Mouse (Mus musculus): ENCODE results near the gene Fsip1. TPM values are rescaled to one million over a fixed set of nuclear protein-coding genes. Genes with fewer than 3 reads are reported as not detected.
A peak's percentile ranks its signal among the peaks of the same experiment; 100 is the strongest.

Gene Fsip1
- total RNA-seq (2014; rRNA removed) = 1.2 and 1.3 TPM in 2 replicates
- polyA plus RNA-seq (2015; fragmentation: Nextera tagmentation; extraction: Ambion mirVana) = 5.7 and 6.1 TPM in 2 replicates

DNA sequence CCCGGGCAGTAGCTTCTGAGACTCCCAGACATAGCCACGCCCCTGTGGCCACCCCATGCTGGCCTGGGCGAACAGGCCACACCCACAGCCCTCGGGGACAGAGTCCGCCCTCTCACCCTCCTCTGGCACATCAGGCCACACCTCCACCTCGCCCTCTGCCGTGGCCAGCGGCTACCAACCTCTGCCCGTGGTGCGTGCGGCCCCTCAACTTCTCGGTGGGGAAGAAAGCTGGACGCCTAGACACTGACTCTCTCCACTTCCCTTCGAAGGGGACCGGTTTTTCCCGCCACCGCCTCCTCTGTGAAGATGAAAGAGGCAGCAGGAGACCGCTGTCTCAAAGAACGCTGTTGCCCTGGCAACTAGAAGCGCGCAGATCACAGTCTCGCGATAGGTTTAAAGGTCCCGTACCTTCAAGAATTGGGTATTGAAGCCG, at the start of gene Fsip1:
Gene Fsip1, minus strand, starts transcription at position 346 of the 433 bp plus-strand sequence.
- ATAC-seq (ENCODE audit: low FRiP score) = peak; percentile 92
- peak within 1 kb of the TSS; percentile 40 for H3K4me3 ChIP-seq (ENCODE audit: low read depth, low read length)
- H3K4me1 ChIP-seq (ENCODE audit: insufficient read depth, low read length) = no peaks in the 10 kb centered on the region
- no peak within 1 kb of the TSS for H3K27ac ChIP-seq (ENCODE audit: low read depth, low read length)
- peak within 1 kb of the TSS; percentile 67 for H3K4me2 ChIP-seq (ENCODE audit: low read depth, low read length, poor library complexity, severe bottlenecking)
- 0 out of 2 replicates have a peak within 1 kb of the TSS, but pooled peaks have one; percentile 39 for H3K9ac ChIP-seq (replicated peaks; ENCODE audit: low read length, poor library complexity, severe bottlenecking)
- TF ChIP-seq CTCF (IDR thresholded peaks at IDR 0.05) = no peak
- no peaks in the 10 kb centered on the region for H3K36me3 ChIP-seq (ENCODE audit: insufficient read depth, low read length)
- 2% methylated on average over 25 of the region's 25 CpGs for WGBS
- H3K9me3 ChIP-seq (ENCODE audit: low read length) = no peaks in the 10 kb centered on the region
- peak; percentile 90 for DNase-seq (ENCODE audit: low spot score)
- no peaks in the 10 kb centered on the region for H3K27me3 ChIP-seq (ENCODE audit: insufficient read depth, low read length)

DNA sequence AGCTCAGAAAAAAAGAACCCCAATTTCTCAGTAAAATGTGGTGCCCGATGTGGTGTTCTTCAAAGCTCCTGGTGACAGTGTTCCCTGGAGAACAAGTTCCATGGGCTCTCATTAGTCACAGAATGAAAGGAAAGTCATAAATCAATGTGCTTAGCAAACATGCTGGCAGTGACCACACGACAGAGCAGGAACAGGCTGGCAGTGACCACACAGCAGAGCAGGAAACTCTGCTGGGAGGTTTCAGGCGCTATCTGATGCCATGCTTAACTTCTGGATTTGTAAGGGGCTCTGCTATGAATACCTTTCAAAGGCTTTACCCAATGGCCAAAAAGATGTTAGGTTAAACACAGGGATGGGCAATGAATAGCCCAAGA, 49.7 kb upstream of the Fsip1 start:
- Histone ChIP-seq H3K4me2 (ENCODE audit: low read depth, low read length, poor library complexity, severe bottlenecking) (no peak overlapping the region), H3K9ac (replicated peaks; ENCODE audit: low read length, poor library complexity, severe bottlenecking) (no peak overlapping the region), H3K27me3 (ENCODE audit: insufficient read depth, low read length) (no peaks in the 10 kb centered on the region), H3K4me3 (ENCODE audit: low read depth, low read length) (no peak overlapping the region), H3K9me3 (ENCODE audit: low read length) (no peaks in the 10 kb centered on the region), H3K27ac (ENCODE audit: low read depth, low read length) (no peak overlapping the region), H3K36me3 (ENCODE audit: insufficient read depth, low read length) (no peaks in the 10 kb centered on the region), H3K4me1 (ENCODE audit: insufficient read depth, low read length) (no peaks in the 10 kb centered on the region)
- no peak for TF ChIP-seq CTCF (IDR thresholded peaks at IDR 0.05)
- DNase-seq (ENCODE audit: low spot score) (no peak), ATAC-seq (ENCODE audit: low FRiP score) (no peak)
- WGBS = 64% methylated on average over 3 of the region's 3 CpGs

DNA sequence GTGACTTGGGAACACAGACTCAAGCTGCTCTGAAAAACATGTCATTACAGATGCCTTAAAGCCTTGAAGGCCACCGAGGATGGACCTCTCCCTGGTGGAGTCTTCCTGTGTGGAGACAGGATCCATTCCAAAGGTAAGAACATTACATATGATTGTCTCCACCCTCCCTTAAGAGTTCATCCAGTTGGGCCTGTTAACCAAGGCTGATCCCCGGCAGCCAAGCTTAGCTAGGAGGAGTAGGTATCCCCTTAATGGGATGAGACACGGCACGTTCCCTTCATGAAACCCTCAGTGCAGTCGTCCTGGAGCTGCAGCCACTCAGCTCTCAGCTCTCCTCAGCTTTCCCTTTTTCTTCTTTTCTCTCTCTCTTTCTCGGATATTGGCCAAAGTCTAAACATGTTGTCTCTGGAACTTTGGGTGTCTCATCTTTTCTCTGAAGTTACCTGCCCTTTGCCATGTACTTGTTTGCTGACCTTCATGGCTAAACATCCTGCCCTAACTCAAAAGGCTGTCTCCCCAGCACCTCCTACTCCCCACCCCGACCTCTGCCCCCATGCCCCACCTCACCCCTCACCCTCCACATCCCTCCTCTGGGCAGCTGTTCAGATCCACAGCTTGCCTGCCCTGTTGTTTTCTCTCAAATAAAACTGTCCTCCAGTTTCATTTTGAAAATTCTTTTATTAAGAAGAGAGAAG, 49.2 kb upstream of the Fsip1 start:
- DNase-seq (ENCODE audit: low spot score) (no peak), ATAC-seq (ENCODE audit: low FRiP score) (no peak)
- no peaks in the 10 kb centered on the region for H3K36me3 ChIP-seq (ENCODE audit: insufficient read depth, low read length)
- H3K27ac ChIP-seq (ENCODE audit: low read depth, low read length) = no peak overlapping the region
- no peaks in the 10 kb centered on the region for H3K4me1 ChIP-seq (ENCODE audit: insufficient read depth, low read length)
- H3K9ac ChIP-seq (replicated peaks; ENCODE audit: low read length, poor library complexity, severe bottlenecking) = no peak overlapping the region
- no peaks in the 10 kb centered on the region for H3K27me3 ChIP-seq (ENCODE audit: insufficient read depth, low read length)
- WGBS = 59% methylated on average over 7 of the region's 7 CpGs
- no peak for TF ChIP-seq CTCF (IDR thresholded peaks at IDR 0.05)
- no peak overlapping the region for H3K4me3 ChIP-seq (ENCODE audit: low read depth, low read length)
- no peaks in the 10 kb centered on the region for H3K9me3 ChIP-seq (ENCODE audit: low read length)
- no peak overlapping the region for H3K4me2 ChIP-seq (ENCODE audit: low read depth, low read length, poor library complexity, severe bottlenecking)

DNA sequence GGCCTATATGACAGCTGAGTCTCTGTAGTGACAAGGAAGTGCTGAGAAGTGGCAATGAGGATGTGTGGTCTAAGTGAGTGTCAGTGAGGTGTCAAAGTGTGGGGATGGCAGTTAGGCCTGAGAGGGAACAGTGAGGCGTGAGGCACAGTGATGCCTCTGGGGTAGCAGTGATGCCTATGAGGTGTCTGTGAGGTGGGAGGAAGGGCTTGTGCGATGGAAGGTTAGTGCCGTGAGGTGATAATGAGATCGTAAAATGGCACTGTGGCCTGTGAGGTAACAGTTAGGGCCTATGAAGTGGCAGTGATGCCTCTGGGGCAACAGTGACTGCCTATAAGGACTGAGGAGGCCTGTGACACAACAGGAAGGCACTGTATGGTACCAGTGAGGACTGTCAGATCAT, 46.7 kb upstream of the Fsip1 start:
- no peaks in the 10 kb centered on the region for H3K27me3 ChIP-seq (ENCODE audit: insufficient read depth, low read length)
- WGBS = 82% methylated on average over 4 of the region's 4 CpGs
- no peak overlapping the region for H3K27ac ChIP-seq (ENCODE audit: low read depth, low read length)
- H3K4me2 ChIP-seq (ENCODE audit: low read depth, low read length, poor library complexity, severe bottlenecking) = no peak overlapping the region
- no peak for TF ChIP-seq CTCF (IDR thresholded peaks at IDR 0.05)
- no peak overlapping the region for H3K9ac ChIP-seq (replicated peaks; ENCODE audit: low read length, poor library complexity, severe bottlenecking)
- H3K9me3 ChIP-seq (ENCODE audit: low read length) = no peaks in the 10 kb centered on the region
- H3K4me1 ChIP-seq (ENCODE audit: insufficient read depth, low read length) = no peaks in the 10 kb centered on the region
- no peaks in the 10 kb centered on the region for H3K36me3 ChIP-seq (ENCODE audit: insufficient read depth, low read length)
- ATAC-seq (ENCODE audit: low FRiP score) (no peak), DNase-seq (ENCODE audit: low spot score) (no peak)
- no peak overlapping the region for H3K4me3 ChIP-seq (ENCODE audit: low read depth, low read length)

DNA sequence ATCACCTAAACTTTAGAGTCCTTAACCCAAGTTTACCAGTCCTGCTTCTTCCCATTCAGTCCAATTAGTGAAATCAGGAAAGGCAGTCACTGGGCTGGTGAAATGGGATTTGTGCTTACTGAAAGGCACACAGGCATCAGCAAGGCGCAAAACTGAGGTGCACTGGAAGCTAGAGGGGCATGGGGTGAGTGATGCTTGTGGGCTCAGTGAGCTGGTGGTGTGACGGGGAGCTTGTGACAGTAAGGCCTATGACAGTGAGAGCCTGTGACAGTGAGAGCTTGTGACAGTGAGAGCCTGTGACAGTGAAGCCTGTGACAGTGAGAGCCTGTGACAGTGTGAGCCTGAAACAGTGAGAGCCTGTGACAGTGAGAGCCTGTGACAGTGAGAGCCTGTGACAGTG, 44.9 kb upstream of the Fsip1 start:
- no peak for DNase-seq (ENCODE audit: low spot score)
- Histone ChIP-seq H3K9ac (replicated peaks; ENCODE audit: low read length, poor library complexity, severe bottlenecking) (no peak overlapping the region), H3K4me2 (ENCODE audit: low read depth, low read length, poor library complexity, severe bottlenecking) (no peak overlapping the region), H3K27ac (ENCODE audit: low read depth, low read length) (no peak overlapping the region), H3K27me3 (ENCODE audit: insufficient read depth, low read length) (no peaks in the 10 kb centered on the region), H3K36me3 (ENCODE audit: insufficient read depth, low read length) (no peaks in the 10 kb centered on the region), H3K4me1 (ENCODE audit: insufficient read depth, low read length) (0 out of 2 replicates have a peak, but pooled peaks cover 3% of the 10 kb centered on the region), H3K4me3 (ENCODE audit: low read depth, low read length) (no peak overlapping the region), H3K9me3 (ENCODE audit: low read length) (no peaks in the 10 kb centered on the region)
- WGBS = 71% methylated on average over 2 of the region's 2 CpGs
- TF ChIP-seq CTCF (IDR thresholded peaks at IDR 0.05) = no peak
- ATAC-seq (ENCODE audit: low FRiP score) = no peak

DNA sequence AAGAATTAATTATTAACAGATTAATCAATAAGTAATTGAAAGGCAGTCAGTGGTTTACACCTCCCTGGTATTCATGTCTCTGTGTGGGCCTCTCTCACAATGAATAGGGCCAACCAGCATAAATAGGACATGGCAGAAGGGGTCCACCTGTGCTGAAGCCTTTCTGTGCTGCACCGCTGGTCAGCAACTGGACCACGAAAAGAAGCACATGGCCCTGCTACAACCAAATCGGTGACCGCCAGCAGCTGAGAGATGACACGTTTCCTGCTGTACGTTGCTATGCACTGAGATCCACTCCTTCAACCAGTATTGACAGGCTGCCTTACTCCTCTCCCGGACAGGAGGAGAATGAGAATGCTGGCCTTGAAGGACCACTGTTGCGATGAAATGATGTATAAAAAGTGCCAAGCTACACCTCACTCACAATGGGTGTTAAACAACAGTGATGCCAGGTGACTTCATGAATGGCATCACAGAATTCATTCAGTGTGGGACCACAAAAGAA, 44.3 kb upstream of the Fsip1 start:
- Histone ChIP-seq H3K4me3 (ENCODE audit: low read depth, low read length) (no peak overlapping the region), H3K27me3 (ENCODE audit: insufficient read depth, low read length) (no peaks in the 10 kb centered on the region), H3K9ac (replicated peaks; ENCODE audit: low read length, poor library complexity, severe bottlenecking) (no peak overlapping the region), H3K27ac (ENCODE audit: low read depth, low read length) (no peak overlapping the region), H3K36me3 (ENCODE audit: insufficient read depth, low read length) (no peaks in the 10 kb centered on the region), H3K9me3 (ENCODE audit: low read length) (no peaks in the 10 kb centered on the region), H3K4me2 (ENCODE audit: low read depth, low read length, poor library complexity, severe bottlenecking) (no peak overlapping the region), H3K4me1 (ENCODE audit: insufficient read depth, low read length) (0 out of 2 replicates have a peak, but pooled peaks cover 3% of the 10 kb centered on the region)
- ATAC-seq (ENCODE audit: low FRiP score) (no peak), DNase-seq (ENCODE audit: low spot score) (no peak)
- TF ChIP-seq CTCF (IDR thresholded peaks at IDR 0.05) = no peak
- 77% methylated on average over 8 of the region's 8 CpGs for WGBS
